Mouse (Mus musculus) gastrocnemius, postnatal 25 days (tissue): ENCODE data around the gene Tmem248. TPM values are rescaled to one million over a fixed set of nuclear protein-coding genes. Genes with fewer than 3 reads are reported as not detected.

Source experiments
- DNase-seq: peaks from one replicate; pipeline ENCODE4 v3.0.0; 2022
- long read RNA-seq, 2 experiments: library from polyadenylated mRNA; stranded (forward); transcript quantifications; one replicate each; pipeline ENCODE4 v2.0.0; 2021
- total RNA-seq, 2 experiments: library from RNA; stranded (reverse); gene quantifications; 1 replicate in 1 of 2; 2 replicates in 1 of 2; pipeline ENCODE4 v1.2.3; 2021

The Tmem248 gene
- 10 to 100 TPM; 36.0 to 40.1 TPM for total RNA-seq
- long read RNA-seq, experiment 1, transcript Tmem248-202 (7 exons, 3,570 nt): major isoform, 36 of 45 reads
- long read RNA-seq, experiment 1, partial matches to known transcripts: 1 of 45 reads
- long read RNA-seq, experiment 1, other reads (novel, unspliced or antisense): 8 of 45 reads
- long read RNA-seq, experiment 2, transcript Tmem248-202 (7 exons, 3,570 nt): major isoform, 47 of 55 reads
- long read RNA-seq, experiment 2, partial matches to known transcripts: 1 of 55 reads
- long read RNA-seq, experiment 2, other reads (novel, unspliced or antisense): 7 of 55 reads

DNA sequence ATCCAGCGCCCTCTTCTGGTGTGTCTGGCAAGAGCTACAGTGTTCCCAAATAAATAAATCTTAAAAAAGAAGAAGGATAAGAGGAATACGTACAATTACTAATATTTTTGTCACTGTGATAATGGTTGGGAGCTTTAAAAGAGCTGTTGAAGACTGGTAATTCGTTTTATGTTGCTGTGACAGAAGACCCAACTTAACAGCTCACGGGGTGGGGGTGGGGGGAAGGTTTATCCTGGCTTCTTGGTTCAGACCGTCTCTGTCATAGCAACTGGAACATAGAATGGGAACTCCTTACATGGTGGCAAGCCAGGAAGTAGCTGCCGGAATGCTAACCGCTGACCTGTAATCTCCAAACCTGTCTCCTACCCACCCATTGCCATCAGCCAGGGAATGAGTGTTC is at the start of gene Tmem248:
Gene Tmem248, plus strand, starts transcription at position 301 of the 400 bp plus-strand sequence.
- DNase-seq: no peak

DNA sequence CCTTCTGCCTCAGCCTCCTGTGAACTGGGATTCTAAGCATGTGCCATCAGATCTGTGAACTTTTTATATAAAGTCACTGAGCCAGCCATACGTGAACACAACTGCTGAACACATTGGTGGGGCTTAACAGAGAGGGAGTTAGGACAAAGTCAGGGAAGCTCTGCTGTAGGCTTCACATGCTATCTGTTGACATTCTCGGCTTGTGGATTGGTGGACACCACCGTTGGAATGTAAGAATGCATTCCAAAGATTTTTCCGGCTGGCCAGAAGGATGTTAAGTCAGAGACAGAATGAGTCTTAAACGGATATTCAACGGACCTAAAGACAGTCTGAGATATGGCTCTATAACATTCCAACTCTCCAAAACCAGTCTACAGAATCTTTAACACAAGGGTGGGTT is 47.8 kb upstream of the Tmem248 start:
- DNase-seq: no peak

GRCm38 (mm10) chr5:130170666-130171422 is 46.0 kb upstream of the Tmem248 start:
- DNase-seq: no peak

DNA sequence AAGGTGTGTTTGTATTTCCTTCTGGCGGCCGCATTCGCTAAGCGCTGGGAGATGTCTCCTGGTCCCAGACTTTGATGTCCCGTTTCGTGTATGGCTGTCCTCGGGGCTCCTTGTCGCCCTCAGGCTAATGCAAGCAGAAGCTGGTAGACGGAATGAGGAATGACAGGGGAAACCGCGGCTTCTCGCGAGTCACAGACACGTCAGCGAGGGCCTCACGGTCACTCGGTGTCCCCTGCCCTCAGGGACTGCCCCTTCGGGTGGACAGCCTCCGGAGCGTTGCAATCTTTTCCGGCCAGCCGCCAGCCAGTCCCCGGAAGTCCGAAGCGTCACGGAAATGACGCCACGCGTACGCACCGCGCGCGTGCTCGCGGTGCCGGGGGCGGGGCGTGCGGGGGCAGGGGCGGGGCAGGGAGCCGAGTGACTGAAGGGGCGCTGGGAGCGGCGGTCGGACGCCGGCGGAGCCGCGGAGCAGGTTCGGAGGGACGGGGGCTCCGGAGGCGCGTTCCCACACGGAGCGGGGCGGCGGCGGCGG is 45.4 kb upstream of the Tmem248 start, which contains the start of gene Rabgef1:
Gene Rabgef1, plus strand, starts transcription at position 376 of the 532 bp plus-strand sequence.
- DNase-seq: peak; percentile 95

- peak; percentile 66 for DNase-seq
Measured at GRCm38 (mm10) chr5:130171956-130172601, 44.8 kb upstream of the Tmem248 start.

- DNase-seq: no peak
Measured at GRCm38 (mm10) chr5:130173012-130173411, 43.9 kb upstream of the Tmem248 start.

DNA sequence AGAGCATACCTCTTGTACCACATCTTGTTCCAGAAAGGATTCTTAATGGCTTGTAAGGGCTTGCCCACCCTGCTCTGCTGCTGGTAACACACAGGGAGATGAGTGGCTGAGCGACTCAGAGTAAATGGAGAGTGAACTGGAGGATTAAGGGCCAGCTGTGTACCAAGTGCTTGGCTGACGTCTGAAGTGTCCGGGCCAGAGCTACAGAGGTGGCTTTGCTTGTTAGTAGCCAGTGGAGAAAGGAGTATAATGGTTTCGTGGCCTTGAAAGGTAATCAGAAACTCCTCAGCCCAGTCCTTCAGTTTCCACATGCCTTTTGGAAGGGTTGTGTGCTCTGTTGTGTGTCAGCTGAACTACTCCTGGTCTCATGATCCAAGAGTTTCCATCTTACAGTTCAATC is 39.0 kb upstream of the Tmem248 start:
- peak; percentile 28 for DNase-seq

GRCm38 (mm10) chr5:130180362-130180761 is 36.5 kb upstream of the Tmem248 start:
- no peak for DNase-seq

DNA sequence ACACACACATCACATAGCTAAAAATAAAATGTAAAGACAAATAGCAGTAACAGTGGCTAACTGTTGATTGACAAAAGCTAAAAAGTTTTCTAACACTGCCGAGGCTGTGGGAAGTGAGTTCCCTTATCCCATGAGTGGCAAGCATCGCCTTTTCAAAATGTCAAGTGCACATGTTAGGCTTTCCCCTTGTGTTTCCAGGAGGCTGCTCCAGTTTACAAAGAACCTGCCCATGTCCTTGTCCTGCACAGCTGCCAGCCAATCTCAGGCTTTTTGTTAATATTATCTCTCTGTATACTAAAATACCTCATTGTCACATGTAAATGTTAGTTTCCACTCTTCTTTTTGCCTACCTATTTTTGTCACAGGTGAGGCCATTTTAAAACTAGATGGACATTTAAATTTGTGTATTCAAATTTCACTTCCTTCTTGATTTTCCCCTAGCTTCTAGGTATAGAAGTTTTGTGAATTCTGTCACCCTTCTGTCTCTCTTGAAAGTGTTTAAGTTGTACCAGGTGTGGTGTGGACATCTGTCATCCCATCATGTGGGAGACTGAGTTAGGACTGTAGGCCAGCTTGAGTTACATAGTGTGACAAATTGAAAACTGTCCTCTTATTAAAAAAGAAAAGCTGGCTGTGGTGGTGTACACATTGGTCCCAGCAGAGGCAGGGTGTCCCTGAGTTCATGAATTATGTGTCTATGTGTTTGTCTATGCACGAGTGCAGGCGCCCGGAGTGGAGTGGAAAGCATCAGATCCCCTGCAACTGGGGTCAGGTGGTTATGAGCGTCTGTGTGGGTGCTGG is 34.9 kb upstream of the Tmem248 start:
- no peak for DNase-seq

- no peak for DNase-seq
Measured at GRCm38 (mm10) chr5:130182541-130182821, 34.4 kb upstream of the Tmem248 start.

DNA sequence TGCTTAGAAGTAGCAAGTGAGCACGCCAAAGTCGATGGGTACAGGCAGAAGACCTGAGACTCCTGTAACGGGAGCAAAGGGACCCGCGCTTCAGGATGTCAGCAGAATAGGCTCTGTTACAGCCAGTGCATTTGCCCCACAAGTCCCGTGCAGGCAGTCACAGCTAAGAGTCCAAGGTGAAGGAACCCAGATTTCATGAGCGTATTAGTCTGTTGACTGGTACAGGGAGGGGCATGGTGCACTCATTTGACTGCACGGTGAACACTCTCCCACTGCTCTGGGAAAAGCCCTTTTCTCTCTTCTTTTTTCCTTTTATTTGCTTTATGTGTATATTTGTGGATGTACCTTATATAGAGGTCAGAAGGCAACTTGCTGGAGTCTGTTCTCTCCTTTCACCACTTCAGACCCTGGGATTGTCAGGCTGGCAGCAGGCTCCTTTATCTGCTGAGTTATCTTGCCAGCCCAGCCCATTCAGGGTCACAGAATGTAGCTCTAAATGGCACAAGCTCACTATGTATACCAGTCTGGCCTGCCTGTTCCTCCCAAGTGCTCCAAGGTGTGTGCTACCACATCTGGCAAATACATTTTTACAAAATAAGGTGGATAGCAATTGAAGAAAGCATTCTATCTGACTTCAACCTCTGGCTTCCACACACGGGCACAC is 32.6 kb upstream of the Tmem248 start:
- DNase-seq: no peak

DNA sequence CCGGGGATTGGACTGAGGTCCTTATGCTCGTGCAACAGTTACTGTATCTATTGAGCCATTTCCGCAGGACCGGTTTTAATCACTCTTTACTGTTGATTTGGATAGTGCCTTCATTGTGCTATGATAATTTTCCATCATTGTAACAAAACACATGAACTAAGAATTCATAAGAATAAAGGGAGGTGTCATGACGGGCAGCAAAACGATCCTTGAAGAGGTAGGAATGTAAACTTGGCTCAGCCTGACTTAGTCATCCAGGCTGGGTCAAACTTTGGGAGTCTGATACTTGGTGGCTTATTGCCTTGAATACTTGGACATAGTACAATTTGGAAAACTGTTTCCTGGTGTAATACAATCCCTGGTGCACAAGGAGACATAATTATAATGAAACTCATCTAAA is 31.6 kb upstream of the Tmem248 start:
- no peak for DNase-seq

GRCm38 (mm10) chr5:130187383-130187782 is 29.5 kb upstream of the Tmem248 start:
- no peak for DNase-seq

- no peak for DNase-seq
Measured at GRCm38 (mm10) chr5:130190909-130191308, 26.0 kb upstream of the Tmem248 start.

- DNase-seq: no peak
Measured at GRCm38 (mm10) chr5:130191865-130192264, 25.0 kb upstream of the Tmem248 start.

- no peak for DNase-seq
Measured at GRCm38 (mm10) chr5:130192356-130192944, 24.4 kb upstream of the Tmem248 start.

DNA sequence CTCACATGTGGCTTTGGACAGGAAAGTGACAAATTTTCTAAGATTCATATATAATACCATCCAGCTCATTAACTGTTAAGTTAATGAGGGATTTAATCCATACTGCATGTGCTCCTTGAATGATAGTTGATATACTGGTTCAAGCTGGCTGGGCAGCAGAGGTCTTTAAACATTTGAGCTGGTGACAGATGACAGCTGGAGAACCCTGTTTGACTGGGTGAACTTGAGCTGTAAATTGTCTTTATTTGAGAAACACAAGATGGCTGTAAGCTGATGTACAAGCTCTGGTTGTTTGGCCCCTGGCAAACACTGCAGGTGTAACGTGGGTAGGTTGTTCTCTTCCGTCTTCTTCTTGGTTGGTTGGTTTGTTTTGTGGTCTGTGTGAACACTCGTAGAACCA is 23.1 kb upstream of the Tmem248 start:
- DNase-seq: no peak

DNA sequence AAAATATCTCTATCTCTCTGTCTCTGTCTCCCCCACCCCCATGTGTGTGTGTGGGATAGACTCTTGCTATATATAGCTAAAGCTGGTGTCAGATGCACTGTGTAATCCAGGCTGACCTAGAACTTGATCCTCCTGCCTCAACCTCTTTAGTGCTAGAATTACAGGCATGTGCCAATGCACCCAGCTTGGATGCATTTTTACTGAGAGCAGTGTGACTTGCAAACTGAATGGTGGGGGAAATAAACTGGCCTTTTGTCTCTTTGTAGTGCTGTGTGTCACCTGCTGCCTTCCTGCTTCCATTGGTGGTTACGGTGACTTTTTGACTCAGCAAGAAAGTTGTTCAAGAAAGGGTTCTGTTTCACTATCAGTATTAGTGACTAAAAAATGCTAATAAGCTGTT is 20.6 kb upstream of the Tmem248 start:
- DNase-seq: peak; percentile 15

DNA sequence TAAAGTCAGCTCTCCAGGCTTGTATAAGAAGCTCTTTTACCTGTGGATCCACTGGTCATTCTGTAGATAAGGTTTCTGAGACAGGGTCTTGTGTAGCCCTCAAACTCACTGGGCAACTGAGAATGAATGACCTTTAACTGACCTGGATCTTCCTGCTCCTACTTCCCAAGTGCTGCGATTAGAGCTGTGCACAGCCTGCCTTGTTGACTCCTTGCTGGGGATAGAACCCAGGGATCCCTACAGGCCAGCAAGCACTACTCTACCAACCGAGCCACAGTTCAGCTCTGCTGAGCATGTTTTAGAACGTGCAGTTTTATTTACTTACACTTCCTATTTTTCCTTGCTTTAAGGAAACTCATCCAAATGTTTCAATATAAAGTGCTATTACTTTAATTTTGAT is 19.4 kb upstream of the Tmem248 start:
- DNase-seq: no peak

DNA sequence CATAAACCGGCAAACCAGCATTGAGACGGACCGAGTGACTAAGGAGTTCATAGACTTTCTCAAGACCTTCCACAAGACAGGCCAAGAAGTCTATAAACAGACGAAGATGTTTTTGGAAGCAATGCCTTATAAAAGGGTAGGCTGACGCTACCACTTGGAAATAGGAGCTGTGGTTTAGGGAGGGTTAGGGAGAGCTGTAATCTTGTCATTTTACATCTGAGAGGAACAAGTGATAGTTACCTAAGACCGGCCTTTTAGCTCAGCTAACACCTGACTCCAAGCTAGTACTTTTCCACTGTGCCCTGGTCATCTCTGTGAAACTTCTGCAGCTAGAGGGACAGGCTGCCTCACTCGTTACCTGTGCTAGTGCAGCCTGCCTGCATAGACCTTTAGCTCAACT is 18.9 kb upstream of the Tmem248 start:
- no peak for DNase-seq
